Mouse (Mus musculus): ENCODE measurements around the gene Lef1. TPM values are rescaled to one million over a fixed set of nuclear protein-coding genes. Genes with fewer than 3 reads are reported as not detected.

Gene Lef1
- total and polyA plus RNA-seq, 2 experiments from 2014 or later: 5.6 to 7.2 TPM

GRCm38 (mm10) chr3:131260418-131260817, 150.1 kb downstream of the Lef1 start:
- TF ChIP-seq CTCF (IDR thresholded peaks at IDR 0.05; ENCODE audit: low read depth): no peak
- Histone ChIP-seq H3K9me3 (ENCODE audit: low read length) (no peaks in the 10 kb centered on the region), H3K27me3 (ENCODE audit: insufficient read depth, low read length) (no peaks in the 10 kb centered on the region), H3K4me1 (ENCODE audit: insufficient read depth, low read length) (no peaks in the 10 kb centered on the region), H3K4me3 (ENCODE audit: low read length) (no peak overlapping the region), H3K9ac (replicated peaks; ENCODE audit: low read length) (no peak overlapping the region), H3K36me3 (ENCODE audit: insufficient read depth, low read length) (no peaks in the 10 kb centered on the region), H3K4me2 (ENCODE audit: low read depth, low read length) (no peak overlapping the region), H3K27ac (no peak overlapping the region)
- ATAC-seq: no peak
- no peak for DNase-seq (ENCODE audit: low spot score)
- 98% methylated on average over 6 of the region's 6 CpGs for WGBS

- Histone ChIP-seq H3K36me3 (ENCODE audit: insufficient read depth, low read length) (no peaks in the 10 kb centered on the region), H3K4me2 (ENCODE audit: low read depth, low read length) (no peak overlapping the region), H3K27ac (no peak overlapping the region), H3K9ac (replicated peaks; ENCODE audit: low read length) (no peak overlapping the region), H3K9me3 (ENCODE audit: low read length) (no peaks in the 10 kb centered on the region), H3K4me1 (ENCODE audit: insufficient read depth, low read length) (no peaks in the 10 kb centered on the region), H3K4me3 (ENCODE audit: low read length) (no peak overlapping the region), H3K27me3 (ENCODE audit: insufficient read depth, low read length) (no peaks in the 10 kb centered on the region)
- DNase-seq (ENCODE audit: low spot score) (no peak), ATAC-seq (no peak)
- TF ChIP-seq CTCF (IDR thresholded peaks at IDR 0.05; ENCODE audit: low read depth): no peak
- 55% methylated on average over 15 of the region's 15 CpGs for WGBS
Observed at GRCm38 (mm10) chr3:131263766-131264486, 153.7 kb downstream of the Lef1 start.

DNA sequence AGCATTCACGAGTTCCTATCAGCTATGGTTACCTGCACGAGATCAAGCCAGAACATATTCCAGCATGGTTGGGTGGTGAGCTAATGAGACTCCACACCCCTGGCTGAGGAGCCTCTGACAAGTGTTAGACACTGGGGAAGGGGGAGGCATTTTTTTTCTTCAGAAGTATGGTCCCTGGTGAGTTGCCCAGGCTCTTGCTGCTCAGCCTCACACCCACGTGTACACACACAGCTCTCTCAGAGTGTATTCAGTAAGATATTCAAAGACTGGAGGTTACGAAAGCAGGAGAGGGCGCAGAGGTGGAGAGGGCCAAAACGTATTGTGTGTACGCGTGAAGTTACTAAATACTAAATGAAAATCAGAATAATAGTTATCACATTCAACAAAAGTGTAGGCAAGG, 155.2 kb downstream of the Lef1 start:
- TF ChIP-seq CTCF (IDR thresholded peaks at IDR 0.05; ENCODE audit: low read depth): no peak

GRCm38 (mm10) chr3:131266366-131267050, 156.2 kb downstream of the Lef1 start:
- WGBS: 81% methylated on average over 3 of the region's 3 CpGs
- H3K27me3 ChIP-seq (ENCODE audit: insufficient read depth, low read length): no peaks in the 10 kb centered on the region
- no peak overlapping the region for H3K9ac ChIP-seq (replicated peaks; ENCODE audit: low read length)
- no peaks in the 10 kb centered on the region for H3K36me3 ChIP-seq (ENCODE audit: insufficient read depth, low read length)
- H3K4me1 ChIP-seq (ENCODE audit: insufficient read depth, low read length): 0 out of 2 replicates have a peak, but pooled peaks cover 5% of the 10 kb centered on the region
- no peak for TF ChIP-seq CTCF (IDR thresholded peaks at IDR 0.05; ENCODE audit: low read depth)
- ATAC-seq: no peak
- no peak overlapping the region for H3K4me3 ChIP-seq (ENCODE audit: low read length)
- H3K4me2 ChIP-seq (ENCODE audit: low read depth, low read length): no peak overlapping the region
- H3K27ac ChIP-seq: no peak overlapping the region
- H3K9me3 ChIP-seq (ENCODE audit: low read length): no peaks in the 10 kb centered on the region
- no peak for DNase-seq (ENCODE audit: low spot score)

More for the DNA sequence above, 155.2 kb downstream of the Lef1 start:
- DNase-seq (ENCODE audit: low spot score) (no peak), ATAC-seq (no peak)
- Histone ChIP-seq H3K9me3 (ENCODE audit: low read length) (no peaks in the 10 kb centered on the region), H3K27me3 (ENCODE audit: insufficient read depth, low read length) (no peaks in the 10 kb centered on the region), H3K9ac (replicated peaks; ENCODE audit: low read length) (no peak overlapping the region), H3K4me1 (ENCODE audit: insufficient read depth, low read length) (0 out of 2 replicates have a peak, but pooled peaks cover 5% of the 10 kb centered on the region), H3K36me3 (ENCODE audit: insufficient read depth, low read length) (no peaks in the 10 kb centered on the region), H3K4me3 (ENCODE audit: low read length) (no peak overlapping the region), H3K27ac (no peak overlapping the region), H3K4me2 (ENCODE audit: low read depth, low read length) (no peak overlapping the region)
- WGBS: 91% methylated on average over 8 of the region's 8 CpGs

DNA sequence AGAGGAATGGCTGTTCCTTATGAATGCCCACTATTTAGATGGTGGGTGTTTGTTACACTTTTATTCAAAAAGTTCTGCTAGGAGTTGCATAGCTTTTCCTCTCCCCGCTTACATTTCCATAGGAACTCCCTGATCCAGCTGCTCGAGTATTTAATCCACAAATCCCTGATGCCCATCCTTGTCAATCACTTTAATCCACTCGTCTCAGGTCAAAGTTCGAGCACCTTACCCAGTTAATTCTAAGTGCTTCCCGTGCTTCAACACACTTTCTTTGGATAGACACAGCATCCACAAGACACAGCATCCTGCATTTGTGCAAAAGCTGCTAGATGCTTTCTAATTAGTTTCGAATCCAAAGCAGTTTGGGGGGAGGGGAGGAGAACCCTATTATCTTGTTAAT, 160.1 kb downstream of the Lef1 start:
- no peak for DNase-seq (ENCODE audit: low spot score)
- Histone ChIP-seq H3K9me3 (ENCODE audit: low read length) (no peaks in the 10 kb centered on the region), H3K4me2 (ENCODE audit: low read depth, low read length) (0 out of 2 replicates have a peak overlapping the region, but pooled peaks have one; percentile 73), H3K9ac (replicated peaks; ENCODE audit: low read length) (no peak overlapping the region), H3K36me3 (ENCODE audit: insufficient read depth, low read length) (no peaks in the 10 kb centered on the region), H3K27ac (no peak overlapping the region), H3K4me1 (ENCODE audit: insufficient read depth, low read length) (peaks cover 9% of the 10 kb centered on the region; the same call in 1 of the 2 replicates), H3K4me3 (ENCODE audit: low read length) (no peak overlapping the region), H3K27me3 (ENCODE audit: insufficient read depth, low read length) (no peaks in the 10 kb centered on the region)
- TF ChIP-seq CTCF (IDR thresholded peaks at IDR 0.05; ENCODE audit: low read depth): no peak
- no peak for ATAC-seq
- 40% methylated on average over 6 of the region's 6 CpGs for WGBS

GRCm38 (mm10) chr3:131271157-131271556, 160.9 kb downstream of the Lef1 start:
- Histone ChIP-seq H3K27ac (no peak overlapping the region; the same call in 1 of the 2 replicates), H3K9me3 (ENCODE audit: low read length) (no peaks in the 10 kb centered on the region), H3K9ac (replicated peaks; ENCODE audit: low read length) (no peak overlapping the region), H3K27me3 (ENCODE audit: insufficient read depth, low read length) (no peaks in the 10 kb centered on the region), H3K4me1 (ENCODE audit: insufficient read depth, low read length) (peaks cover 9% of the 10 kb centered on the region; the same call in 1 of the 2 replicates), H3K4me3 (ENCODE audit: low read length) (peak overlapping the region; percentile 70), H3K4me2 (ENCODE audit: low read depth, low read length) (peak overlapping the region; percentile 73), H3K36me3 (ENCODE audit: insufficient read depth, low read length) (no peaks in the 10 kb centered on the region)
- ATAC-seq (0 out of 2 replicates have a peak, but pooled peaks have one; percentile 25), DNase-seq (ENCODE audit: low spot score) (peak; percentile 41)
- no peak for TF ChIP-seq CTCF (IDR thresholded peaks at IDR 0.05; ENCODE audit: low read depth)
- 9% methylated on average over 8 of the region's 8 CpGs for WGBS
